Mouse (Mus musculus) heart, postnatal 25 days (tissue): ENCODE data around the gene Dnal1. TPM values are rescaled to one million over a fixed set of nuclear protein-coding genes. Genes with fewer than 3 reads are reported as not detected.
"Not testable (repeated sequence)": the region's sequence is repeated elsewhere in the genome, so short reads cannot be mapped to it uniquely, and the experiment has no call there.

Experiments
- DNase-seq: peaks from one replicate; pipeline ENCODE4 v3.0.0; 2022; ENCODE audit warnings: low spot score
- intact Hi-C: fragments of 180-260 bp; cut with DNase I; formaldehyde crosslinking; loops from one replicate; pipeline ENCODE4 v1.15.1; 2025
- total RNA-seq, 2 experiments: library from RNA; stranded (reverse); gene quantifications; 2 replicates each; pipeline ENCODE4 v1.2.3; 2021

Gene Dnal1
- 10 to 100 TPM in 1 of 2 experiments, 1 to 10 TPM in 1; 8.2 to 10.1 TPM for total RNA-seq

GRCm38 (mm10) chr12:84114153-84114994 lies at the start of gene Dnal1:
Gene Dnal1, plus strand, starts transcription at chr12:84114366.
- intact Hi-C loops = no loop called here
- DNase-seq = peak; percentile 77

- no peak for DNase-seq
- intact Hi-C loops = no loop called here
Measured at GRCm38 (mm10) chr12:84064621-84065020, 49.5 kb upstream of the Dnal1 start.

- DNase-seq = no peak
- intact Hi-C loops = no loop called here
Measured at GRCm38 (mm10) chr12:84067752-84068151, 46.4 kb upstream of the Dnal1 start.

DNA sequence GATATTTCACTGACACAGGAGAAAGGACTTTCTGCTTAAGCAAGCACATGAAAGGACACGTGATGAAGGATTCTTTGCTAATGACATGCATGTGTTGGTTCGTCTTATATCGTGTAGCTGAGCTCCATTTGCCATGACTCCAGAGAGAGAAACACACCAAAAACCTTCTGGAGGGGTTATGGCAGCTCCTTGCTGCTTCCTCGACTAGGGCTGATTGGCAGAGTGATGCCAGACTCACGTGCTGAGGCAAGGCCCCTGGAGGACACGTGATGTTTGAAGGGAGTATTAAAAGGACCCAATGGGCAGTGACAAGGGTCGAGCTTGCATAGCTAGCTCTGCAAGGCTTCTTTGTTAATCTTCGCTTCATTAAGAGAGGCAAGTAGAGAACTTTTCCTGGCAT lies 45.9 kb upstream of the Dnal1 start:
- intact Hi-C loops = no loop called here
- DNase-seq = no peak

- intact Hi-C loops = no loop called here
- DNase-seq = no peak
Measured at GRCm38 (mm10) chr12:84068986-84069385, 45.2 kb upstream of the Dnal1 start, which contains the start of gene Acot5. Gene Acot5, plus strand, starts transcription at chr12:84069325.

- intact Hi-C loops, DNase-seq: not testable (repeated sequence)
Measured at GRCm38 (mm10) chr12:84069582-84069981, 44.6 kb upstream of the Dnal1 start.

- intact Hi-C loops = no loop called here
- DNase-seq = no peak
Measured at GRCm38 (mm10) chr12:84071696-84072095, 42.5 kb upstream of the Dnal1 start.

DNA sequence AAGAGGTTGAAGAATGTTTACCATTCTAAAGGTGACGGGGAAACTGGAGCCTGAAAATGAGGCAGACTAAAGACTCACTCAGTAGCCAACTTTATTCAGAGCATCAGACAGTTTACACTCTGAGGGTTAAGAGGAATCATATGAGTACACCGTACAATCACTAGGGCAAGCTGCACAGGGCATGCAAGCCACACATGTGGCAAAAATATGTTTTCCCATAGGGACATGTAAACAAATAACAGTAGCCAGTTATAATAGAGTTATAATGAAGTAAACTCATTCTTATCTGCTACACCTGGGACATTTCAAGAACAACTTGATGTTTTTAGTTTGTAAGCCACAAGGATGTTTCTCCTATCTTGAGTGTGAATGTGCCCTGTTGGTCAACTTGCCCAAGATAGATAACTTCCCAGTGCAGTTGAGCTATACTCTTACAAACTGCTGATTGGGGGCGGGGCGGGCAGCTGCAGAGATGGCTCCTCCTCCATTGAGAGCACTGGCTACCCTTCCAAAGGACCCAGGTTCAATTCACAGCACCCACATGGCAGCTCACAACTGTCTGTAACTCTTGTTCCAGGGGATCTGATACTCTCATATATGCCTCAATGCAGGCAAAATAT lies 36.7 kb upstream of the Dnal1 start:
- DNase-seq = no peak
- intact Hi-C loops = no loop called here

DNA sequence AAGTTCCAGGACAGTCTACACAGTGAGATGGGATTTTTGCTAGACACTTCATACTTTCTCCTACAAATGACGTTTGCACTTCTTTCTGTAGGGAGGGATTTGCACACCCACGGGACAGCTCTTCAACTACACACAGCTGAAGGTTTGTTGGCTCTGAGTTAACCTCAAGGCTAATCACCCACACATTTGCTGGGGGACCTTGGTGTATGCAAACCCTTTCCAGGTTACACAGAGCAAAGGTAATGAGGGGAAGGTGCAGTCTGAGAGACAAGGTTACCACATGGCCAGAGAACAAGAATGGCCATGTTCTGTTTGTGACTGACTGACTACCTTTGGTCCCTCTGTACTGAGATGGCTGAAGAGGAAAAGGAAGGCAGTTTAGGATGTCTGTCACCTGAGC lies 30.3 kb upstream of the Dnal1 start:
- DNase-seq = no peak
- intact Hi-C loops = no loop called here

- intact Hi-C loops = no loop called here
- no peak for DNase-seq
Measured at GRCm38 (mm10) chr12:84084581-84084980, 29.6 kb upstream of the Dnal1 start.

DNA sequence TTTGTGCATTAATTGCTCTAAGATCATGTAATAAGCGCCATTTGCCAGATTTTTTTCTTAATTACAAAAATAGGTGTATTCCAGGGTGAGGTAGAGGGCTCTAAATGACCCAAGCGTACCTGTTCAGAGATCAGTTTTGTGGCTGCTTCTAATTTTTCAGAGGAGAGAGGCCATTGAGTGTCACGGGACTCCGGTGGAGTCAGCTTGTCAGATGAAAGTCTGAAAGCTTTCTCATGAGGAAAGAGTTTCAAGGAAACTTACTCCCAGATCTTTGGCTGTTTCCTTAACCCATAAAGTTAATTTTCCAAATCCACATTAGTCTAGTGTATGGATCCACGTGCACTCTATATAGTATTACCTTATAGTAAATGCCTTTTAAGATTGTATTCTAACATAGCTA lies 19.5 kb upstream of the Dnal1 start:
- intact Hi-C loops, DNase-seq: not testable (repeated sequence)

- DNase-seq = no peak
- intact Hi-C loops = no loop called here
Measured at GRCm38 (mm10) chr12:84099605-84100004, 14.6 kb upstream of the Dnal1 start.

DNA sequence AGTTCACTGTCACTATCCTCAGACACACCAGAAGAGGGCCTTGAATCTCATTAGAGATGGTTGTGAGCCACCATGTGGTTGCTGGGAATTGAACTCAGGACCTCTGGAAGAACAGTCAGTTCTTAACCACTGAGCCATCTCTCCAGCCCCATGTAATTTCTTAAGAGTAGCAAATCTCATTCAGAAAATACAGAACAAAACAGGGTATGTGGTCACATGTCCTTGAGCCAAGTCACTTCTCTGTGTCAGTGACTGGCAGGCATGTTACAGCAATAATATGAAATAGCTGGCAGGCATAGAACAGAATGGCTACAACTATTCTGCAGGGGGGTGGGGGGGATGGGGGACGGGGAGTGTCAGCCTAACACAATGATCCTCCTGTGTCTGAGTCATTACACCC lies 14.1 kb upstream of the Dnal1 start:
- no peak for DNase-seq
- intact Hi-C loops = no loop called here

- intact Hi-C loops = not testable (repeated sequence)
- DNase-seq = peak; percentile 4
Measured at GRCm38 (mm10) chr12:84100604-84101492, 13.3 kb upstream of the Dnal1 start, which contains the start of gene Acot6. Gene Acot6, plus strand, starts transcription at chr12:84100654.

GRCm38 (mm10) chr12:84101493-84101845 lies 12.7 kb upstream of the Dnal1 start:
- intact Hi-C loops = no loop called here
- DNase-seq = no peak

- DNase-seq = no peak
- intact Hi-C loops = no loop called here
Measured at GRCm38 (mm10) chr12:84107012-84107411, 7.2 kb upstream of the Dnal1 start.

DNA sequence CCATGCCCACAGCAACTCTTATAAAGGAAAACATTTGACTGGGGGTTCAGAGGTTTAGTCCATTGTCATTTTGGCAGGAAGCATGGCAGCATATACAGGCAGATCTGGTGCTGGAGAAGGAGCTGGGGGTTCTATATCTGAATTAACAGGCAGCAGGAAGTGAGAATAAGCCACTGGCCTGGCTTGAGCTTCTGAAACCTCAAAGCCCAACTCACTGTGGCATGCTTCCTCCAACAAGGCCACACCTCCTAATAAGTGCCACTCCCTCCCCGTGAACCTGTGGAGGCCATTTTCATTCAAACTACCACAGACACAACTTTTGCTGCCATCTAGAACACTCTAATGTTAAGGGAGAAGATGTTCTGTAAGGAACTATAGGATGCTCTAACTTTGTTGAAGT lies 6.5 kb upstream of the Dnal1 start:
- intact Hi-C loops = no loop called here

DNA sequence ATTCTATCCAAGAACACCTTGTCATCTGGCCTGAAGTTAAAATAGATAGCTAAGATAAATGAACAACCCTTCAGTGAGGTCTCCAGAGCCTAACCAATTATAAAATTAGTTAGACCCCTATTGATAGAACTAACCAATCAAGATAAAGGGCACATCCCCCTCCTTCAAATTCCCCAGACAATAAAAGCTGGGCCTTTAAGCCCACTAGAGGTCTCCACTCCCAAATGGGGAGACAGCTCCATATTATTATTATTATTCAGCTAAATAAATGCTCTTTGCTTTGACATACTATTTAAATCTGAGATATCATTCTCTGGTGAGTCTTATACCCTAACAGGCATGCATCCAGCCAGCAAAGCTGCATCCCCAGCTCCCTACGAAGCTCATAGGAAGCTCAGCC lies 4.2 kb upstream of the Dnal1 start:
- DNase-seq = no peak
- intact Hi-C loops = no loop called here

More for the DNA sequence above, 6.5 kb upstream of the Dnal1 start:
- DNase-seq = no peak

- no peak for DNase-seq
- intact Hi-C loops = no loop called here
Measured at GRCm38 (mm10) chr12:84110814-84111213, 3.4 kb upstream of the Dnal1 start.

GRCm38 (mm10) chr12:84113676-84114075 lies 490 bp upstream of the Dnal1 start:
- DNase-seq = no peak
- intact Hi-C loops = no loop called here
